Mouse (Mus musculus) gastrocnemius, postnatal 10 days (tissue): Measurements from ENCODE around the gene Sufu. TPM values are rescaled to one million over a fixed set of nuclear protein-coding genes. Genes with fewer than 3 reads are reported as not detected.
A peak's percentile ranks its signal among the peaks of the same experiment; 100 is the strongest.

Experiments used
- DNase-seq: peaks from one replicate; pipeline ENCODE4 v3.0.0; 2021; ENCODE audit warnings: mixed read lengths
- total RNA-seq, 2 experiments: library from RNA; stranded (reverse); gene quantifications; 2 replicates each; pipeline ENCODE4 v1.2.3; 2021

Gene Sufu
- total RNA-seq, 2 experiments from 2014 or later = 11.8 to 14.2 TPM

GRCm38 (mm10) chr19:46394712-46395108 is 2.0 kb upstream of the Sufu start:
- no peak for DNase-seq

GRCm38 (mm10) chr19:46395109-46396009 is 1.3 kb upstream of the Sufu start, which contains the start of gene Actr1a:
Actr1a (minus strand) TSS chr19:46395748.
- peak; percentile 96 for DNase-seq

GRCm38 (mm10) chr19:46396109-46396508 is 587 bp upstream of the Sufu start:
- no peak for DNase-seq

GRCm38 (mm10) chr19:46397436-46398001 is 823 bp downstream of the Sufu start:
- DNase-seq = no peak

GRCm38 (mm10) chr19:46398401-46398800 is 1.7 kb downstream of the Sufu start:
- no peak for DNase-seq

- no peak for DNase-seq
These were observed 2.7 kb downstream of the Sufu start for GRCm38 (mm10) chr19:46399372-46399771.

GRCm38 (mm10) chr19:46399886-46400285 is 3.2 kb downstream of the Sufu start:
- DNase-seq = no peak

GRCm38 (mm10) chr19:46400558-46400957 is 3.9 kb downstream of the Sufu start:
- DNase-seq = no peak

GRCm38 (mm10) chr19:46404030-46404429 is 7.3 kb downstream of the Sufu start:
- DNase-seq = no peak

GRCm38 (mm10) chr19:46406592-46407386 is 10.1 kb downstream of the Sufu start:
- DNase-seq = no peak

GRCm38 (mm10) chr19:46409506-46409905 is 12.8 kb downstream of the Sufu start:
- DNase-seq = no peak

- no peak for DNase-seq
These were observed 15.5 kb downstream of the Sufu start for GRCm38 (mm10) chr19:46412056-46412805.

- no peak for DNase-seq
These were observed 17.3 kb downstream of the Sufu start for GRCm38 (mm10) chr19:46413969-46414368.

GRCm38 (mm10) chr19:46414486-46414885 is 17.8 kb downstream of the Sufu start:
- no peak for DNase-seq

- DNase-seq = no peak
These were observed 19.6 kb downstream of the Sufu start for GRCm38 (mm10) chr19:46416276-46416675.

GRCm38 (mm10) chr19:46418051-46418450 is 21.4 kb downstream of the Sufu start:
- no peak for DNase-seq

GRCm38 (mm10) chr19:46420410-46420809 is 23.7 kb downstream of the Sufu start:
- DNase-seq = no peak

- no peak for DNase-seq
These were observed 26.0 kb downstream of the Sufu start for GRCm38 (mm10) chr19:46422384-46423338.

GRCm38 (mm10) chr19:46425266-46425665 is 28.6 kb downstream of the Sufu start:
- DNase-seq = no peak

GRCm38 (mm10) chr19:46426488-46426887 is 29.8 kb downstream of the Sufu start:
- DNase-seq = no peak

GRCm38 (mm10) chr19:46429250-46429649 is 32.6 kb downstream of the Sufu start:
- DNase-seq = no peak
